Mouse (Mus musculus): ENCODE results near the gene 4931414P19Rik.

Gene 4931414P19Rik

GRCm38 (mm10) chr14:54605752-54606321, at the start of gene 4931414P19Rik:
Gene 4931414P19Rik, minus strand, starts transcription at chr14:54605993.
- DNase-seq (ENCODE audit: low spot score in 2 of 2), result peak; percentile 78 to 81

- DNase-seq (ENCODE audit: low spot score in 2 of 2), result peak; percentile 84
These were observed 47.7 kb upstream of the 4931414P19Rik start for GRCm38 (mm10) chr14:54653496-54653895.

GRCm38 (mm10) chr14:54652787-54653186, 47.0 kb upstream of the 4931414P19Rik start:
- DNase-seq (ENCODE audit: low spot score in 2 of 2), result no peak

- no peak for DNase-seq (ENCODE audit: low spot score in 2 of 2)
These were observed 45.8 kb upstream of the 4931414P19Rik start for GRCm38 (mm10) chr14:54651556-54651955.

GRCm38 (mm10) chr14:54650621-54651454, 45.0 kb upstream of the 4931414P19Rik start:
- DNase-seq (ENCODE audit: low spot score in 2 of 2), result peak; percentile 79 to 89

GRCm38 (mm10) chr14:54647900-54648299, 42.1 kb upstream of the 4931414P19Rik start:
- DNase-seq (ENCODE audit: low spot score in 2 of 2), result no peak

GRCm38 (mm10) chr14:54646898-54647636, 41.3 kb upstream of the 4931414P19Rik start:
- no peak for DNase-seq (ENCODE audit: low spot score in 2 of 2)

GRCm38 (mm10) chr14:54646455-54646854, 40.7 kb upstream of the 4931414P19Rik start:
- DNase-seq (ENCODE audit: low spot score in 2 of 2), result no peak

GRCm38 (mm10) chr14:54644294-54644693, 38.5 kb upstream of the 4931414P19Rik start:
- no peak for DNase-seq (ENCODE audit: low spot score in 2 of 2)

- DNase-seq (ENCODE audit: low spot score in 2 of 2), result no peak
These were observed 37.2 kb upstream of the 4931414P19Rik start for GRCm38 (mm10) chr14:54643011-54643410.

GRCm38 (mm10) chr14:54642224-54642944, 36.6 kb upstream of the 4931414P19Rik start:
- DNase-seq (ENCODE audit: low spot score in 2 of 2), result no peak

GRCm38 (mm10) chr14:54641305-54641969, 35.6 kb upstream of the 4931414P19Rik start, which contains the start of gene Cdh24:
Gene Cdh24, minus strand, starts transcription at chr14:54641364.
- peak; percentile 86 to 87 for DNase-seq (ENCODE audit: low spot score in 2 of 2)

- DNase-seq (ENCODE audit: low spot score in 2 of 2), result no peak
These were observed 35.1 kb upstream of the 4931414P19Rik start, which contains the start of gene Gm17606 for GRCm38 (mm10) chr14:54640946-54641304. Gene Gm17606, plus strand, starts transcription at chr14:54640952.

GRCm38 (mm10) chr14:54640121-54640520, 34.3 kb upstream of the 4931414P19Rik start:
- DNase-seq (ENCODE audit: low spot score in 2 of 2), result no peak

- DNase-seq (ENCODE audit: low spot score in 2 of 2), result no peak
These were observed 32.4 kb upstream of the 4931414P19Rik start for GRCm38 (mm10) chr14:54638210-54638609.

GRCm38 (mm10) chr14:54636954-54637353, 31.2 kb upstream of the 4931414P19Rik start:
- DNase-seq (ENCODE audit: low spot score in 2 of 2), result peak in 1 of 2 experiments; percentile 50

- DNase-seq (ENCODE audit: low spot score in 2 of 2), result no peak
These were observed 28.4 kb upstream of the 4931414P19Rik start for GRCm38 (mm10) chr14:54634182-54634581.

- DNase-seq (ENCODE audit: low spot score in 2 of 2), result no peak
These were observed 26.5 kb upstream of the 4931414P19Rik start for GRCm38 (mm10) chr14:54632252-54632651.

- DNase-seq (ENCODE audit: low spot score in 2 of 2), result no peak
These were observed 25.4 kb upstream of the 4931414P19Rik start for GRCm38 (mm10) chr14:54631240-54631599.

GRCm38 (mm10) chr14:54630583-54631239, 24.9 kb upstream of the 4931414P19Rik start:
- DNase-seq (ENCODE audit: low spot score in 2 of 2), result no peak

GRCm38 (mm10) chr14:54629797-54630196, 24.0 kb upstream of the 4931414P19Rik start:
- DNase-seq (ENCODE audit: low spot score in 2 of 2), result no peak

Measured in spleen, postnatal 36 days (tissue).